In genomic region chr15:78843581-78844469, GRCm38 (mm10) we compare ENCODE assay signal across 9 mouse cellular contexts. TPM values are rescaled to one million over a fixed set of nuclear protein-coding genes. Genes with fewer than 3 reads are reported as not detected.
A peak's percentile ranks its signal among the peaks of the same experiment; 100 is the strongest.
DNase-seq lines count a peak whose midpoint lies in the region; ATAC-seq and TF ChIP-seq lines count a peak whose summit lies in the region.
"Had no signal": no experiment of that assay in that cellular context is flagged by ENCODE, and none has a peak within 500 bp of the region (broad histone marks: within the 10 kb centered on the region; RNA-seq: fewer than 3 reads in every experiment).

No protein-coding gene starts in this region.

- peak; percentile 96 for DNase-seq in heart, adult 11 months
- DNase-seq in heart, adult 8-10 months (ENCODE audit: low spot score): no peak
- DNase-seq in forebrain, embryonic 10.5 days (ENCODE audit: extremely low spot score, low spot score): no peak
- DNase-seq in induced T-regulatory cell, adult 2 months (ENCODE audit: low read depth): peak; percentile 46
- peak; percentile 79 for DNase-seq in stomach, postnatal 0 days (ENCODE audit: low spot score)
- no peak for DNase-seq in natural killer cell, adult 2 months (ENCODE audit: low spot score in 2 of 2)

- peaks cover 83% of the 10 kb centered on the region for H3K27me3 ChIP-seq in forebrain, embryonic 10.5 days (ENCODE audit: poor library complexity, severe bottlenecking)
- no peaks in the 10 kb centered on the region for H3K27me3 ChIP-seq in lung, embryonic 15.5 days
- H3K27me3 ChIP-seq in stomach, postnatal 0 days (ENCODE audit: control insufficient read depth, insufficient read depth, low read length): no peaks in the 10 kb centered on the region

- peak overlapping the region; percentile 60 for H3K4me3 ChIP-seq in forebrain, embryonic 10.5 days
- peak overlapping the region; percentile 66 for H3K4me3 ChIP-seq in lung, embryonic 15.5 days
- peak overlapping the region; percentile 77 for H3K4me3 ChIP-seq in stomach, postnatal 0 days (ENCODE audit: low read depth, low read length)

- ATAC-seq in lung, embryonic 15.5 days (ENCODE audit: borderline replicate concordance, extremely low read depth, low FRiP score, low TSS enrichment): no peak
- no peak for ATAC-seq in stomach, postnatal 0 days (ENCODE audit: low FRiP score, low TSS enrichment)
- ATAC-seq in monocyte, adult 5-6 weeks (replicated peaks; ENCODE audit: insufficient number of reproducible peaks, low FRiP score, low TSS enrichment, poor library complexity, severe bottlenecking): no peak

- peak overlapping the region; percentile 75 for H3K4me2 ChIP-seq in lung, embryonic 15.5 days
- peak overlapping the region; percentile 81 for H3K4me2 ChIP-seq in stomach, postnatal 0 days (replicated peaks; ENCODE audit: low read depth)

- peak overlapping the region; percentile 54; the same call in 1 of the 2 replicates for H3K27ac ChIP-seq in forebrain, embryonic 10.5 days
- peak overlapping the region; percentile 98 for H3K27ac ChIP-seq in lung, embryonic 15.5 days
- peak overlapping the region; percentile 98 for H3K27ac ChIP-seq in stomach, postnatal 0 days (replicated peaks)

- peaks cover 80% of the 10 kb centered on the region for H3K4me1 ChIP-seq in forebrain, embryonic 10.5 days
- H3K4me1 ChIP-seq in lung, embryonic 15.5 days: peaks cover 87% of the 10 kb centered on the region
- H3K4me1 ChIP-seq in stomach, postnatal 0 days (replicated peaks; ENCODE audit: control insufficient read depth, insufficient read depth): peaks cover 15% of the 10 kb centered on the region

- TF ChIP-seq EP300 in stomach, postnatal 0 days (optimal IDR thresholded peaks at IDR 0.05): no peak

- peak overlapping the region; percentile 96 for H3K9ac ChIP-seq in lung, embryonic 15.5 days
- peak overlapping the region; percentile 95 for H3K9ac ChIP-seq in stomach, postnatal 0 days (ENCODE audit: low read length)

- WGBS in forebrain, embryonic 10.5 days: 39% methylated on average over 21 of the region's 21 CpGs
- 18% methylated on average over 21 of the region's 21 CpGs for WGBS in lung, embryonic 15.5 days
- WGBS in stomach, postnatal 0 days: 27% methylated on average over 21 of the region's 21 CpGs

- H3K36me3 ChIP-seq in forebrain, embryonic 10.5 days (replicated peaks): no peaks in the 10 kb centered on the region
- H3K36me3 ChIP-seq in lung, embryonic 15.5 days: peaks cover 21% of the 10 kb centered on the region
- H3K36me3 ChIP-seq in stomach, postnatal 0 days (ENCODE audit: control insufficient read depth, insufficient read depth, low read length): peaks cover 4% of the 10 kb centered on the region; the same call in 1 of the 2 replicates

- peak; percentile 50 for TF ChIP-seq CTCF in stomach, postnatal 0 days (IDR thresholded peaks at IDR 0.05; ENCODE audit: low read depth)

- no peaks in the 10 kb centered on the region for H3K9me3 ChIP-seq in forebrain, embryonic 10.5 days
- H3K9me3 ChIP-seq in lung, embryonic 15.5 days: no peaks in the 10 kb centered on the region
- H3K9me3 ChIP-seq in stomach, postnatal 0 days (ENCODE audit: control insufficient read depth, low read length): no peaks in the 10 kb centered on the region

RNA-seq across cellular contexts. Expression of gene Cdc42ep1, which starts 1.4 kb away (rescaled TPM):
- 10 to 100 TPM; 30.5 to 40.3 (median 39.1) TPM for total RNA-seq in heart, adult 8-10 months (2022)
- 12.6 and 12.7 TPM in 2 replicates for polyA plus RNA-seq in forebrain, embryonic 10.5 days (2016; fragmentation: Nextera tagmentation; extraction: Ambion mirVana)
- polyA plus RNA-seq in lung, embryonic 15.5 days (2015; fragmentation: Nextera tagmentation; extraction: Ambion mirVana): 105 and 109 TPM in 2 replicates
- 37.7 and 45.4 TPM in 2 replicates for polyA plus RNA-seq in stomach, postnatal 0 days (2015; fragmentation: Nextera tagmentation; extraction: Ambion mirVana)
- 0.29 to 1.2 TPM (median 0.75 TPM) in 3 replicates for total RNA-seq in monocyte, adult 5-6 weeks (2017)

RNA-seq across cellular contexts. Expression of gene Lgals2, which starts 11.5 kb away (rescaled TPM):
- under 1 TPM in 1 of 4 experiments, not detected in 3; 0.65 TPM for total RNA-seq in heart, adult 8-10 months (2022)
- polyA plus RNA-seq in forebrain, embryonic 10.5 days (2016; fragmentation: Nextera tagmentation; extraction: Ambion mirVana): not detected in 2 replicates
- 0.69 and 0.72 TPM in 2 replicates for polyA plus RNA-seq in lung, embryonic 15.5 days (2015; fragmentation: Nextera tagmentation; extraction: Ambion mirVana)
- polyA plus RNA-seq in stomach, postnatal 0 days (2015; fragmentation: Nextera tagmentation; extraction: Ambion mirVana): 39.4 and 39.5 TPM in 2 replicates
- total RNA-seq in monocyte, adult 5-6 weeks (2017): not detected in 3 replicates

RNA-seq across cellular contexts. Expression of gene Gga1, which starts 33.2 kb away (rescaled TPM):
- 10 to 100 TPM; 44.8 to 49.1 (median 46.3) TPM for total RNA-seq in heart, adult 8-10 months (2022)
- 46.8 and 52.6 TPM in 2 replicates for polyA plus RNA-seq in forebrain, embryonic 10.5 days (2016; fragmentation: Nextera tagmentation; extraction: Ambion mirVana)
- polyA plus RNA-seq in lung, embryonic 15.5 days (2015; fragmentation: Nextera tagmentation; extraction: Ambion mirVana): 54.0 and 56.2 TPM in 2 replicates
- 35.6 and 39.3 TPM in 2 replicates for polyA plus RNA-seq in stomach, postnatal 0 days (2015; fragmentation: Nextera tagmentation; extraction: Ambion mirVana)
- 18.3 to 37.9 TPM (median 20.8 TPM) in 3 replicates for total RNA-seq in monocyte, adult 5-6 weeks (2017)

RNA-seq across cellular contexts. Expression of gene Card10, which starts 41.0 kb away (rescaled TPM):
- total RNA-seq in heart, adult 8-10 months (2022): 10 to 100 TPM; 14.3 to 16.1 (median 15.2) TPM
- 2.4 and 2.6 TPM in 2 replicates for polyA plus RNA-seq in forebrain, embryonic 10.5 days (2016; fragmentation: Nextera tagmentation; extraction: Ambion mirVana)
- 7.1 and 7.6 TPM in 2 replicates for polyA plus RNA-seq in lung, embryonic 15.5 days (2015; fragmentation: Nextera tagmentation; extraction: Ambion mirVana)
- polyA plus RNA-seq in stomach, postnatal 0 days (2015; fragmentation: Nextera tagmentation; extraction: Ambion mirVana): 2.4 and 2.8 TPM in 2 replicates
- total RNA-seq in monocyte, adult 5-6 weeks (2017): 0.21 to 3.7 TPM (median 2.1 TPM) in 3 replicates

RNA-seq across cellular contexts. Expression of gene Gm49510, which starts 55.6 kb away (rescaled TPM):
- total RNA-seq in heart, adult 8-10 months (2022): not detected
- 0.23 and 0.35 TPM in 2 replicates for polyA plus RNA-seq in forebrain, embryonic 10.5 days (2016; fragmentation: Nextera tagmentation; extraction: Ambion mirVana)
- 0.18 and 0.60 TPM in 2 replicates for polyA plus RNA-seq in lung, embryonic 15.5 days (2015; fragmentation: Nextera tagmentation; extraction: Ambion mirVana)
- 0.27 and 0.28 TPM in 2 replicates for polyA plus RNA-seq in stomach, postnatal 0 days (2015; fragmentation: Nextera tagmentation; extraction: Ambion mirVana)
- 1.7 to 3.9 TPM (median 1.9 TPM) in 3 replicates for total RNA-seq in monocyte, adult 5-6 weeks (2017)
- total RNA-seq: ES-E14 had no signal

Comparison
In these comparisons a context has a peak if more than half of its experiments do, and no peak if none do; other contexts are left out.
1. DNase-seq: peak in heart, adult 11 months (single experiment), induced T-regulatory cell, adult 2 months (single experiment) and stomach, postnatal 0 days (single experiment); none in heart, adult 8-10 months (single experiment), forebrain, embryonic 10.5 days (single experiment) and natural killer cell, adult 2 months (0 of 2).
2. RNA of gene Lgals2, which starts 11.5 kb away (polyA plus RNA-seq): 39.4 to 39.5 TPM in stomach, postnatal 0 days; 0.69 to 0.72 TPM in lung, embryonic 15.5 days and not detected in forebrain, embryonic 10.5 days; every median in the first group is over 10 times any median in the second.
3. Peak in every context shown above with its lines, with median percentiles within 50 percentile points of each other: H3K27ac ChIP-seq and H3K4me3 ChIP-seq.